Comparison of ENCODE assay signal across 8 mouse cellular contexts in genomic region chr13:84347914-84348700, GRCm38 (mm10).
A peak's percentile ranks its signal among the peaks of the same experiment; 100 is the strongest.
DNase-seq lines count a peak whose midpoint lies in the region; ATAC-seq and TF ChIP-seq lines count a peak whose summit lies in the region.

No protein-coding gene starts in this region.

- H3K4me1 ChIP-seq in hindbrain, postnatal 0 days (ENCODE audit: insufficient read depth, low read length): peaks cover 26% of the 10 kb centered on the region; the same call in 1 of the 2 replicates

- H3K27me3 ChIP-seq in hindbrain, postnatal 0 days (ENCODE audit: insufficient read depth, low read length): no peaks in the 10 kb centered on the region

- H3K9me3 ChIP-seq in hindbrain, postnatal 0 days (ENCODE audit: low read length): no peaks in the 10 kb centered on the region

- peak overlapping the region; percentile 84 for H3K9ac ChIP-seq in hindbrain, postnatal 0 days (replicated peaks; ENCODE audit: low read length)

- DNase-seq in R1 (ENCODE audit: low read depth, low spot score): peak; percentile 99
- peak; percentile 100 for DNase-seq in cerebellum, postnatal 14 days
- peak; percentile 81 for DNase-seq in gastrocnemius, adult 18-20 months (ENCODE audit: low spot score)
- DNase-seq in hindbrain, postnatal 0 days (ENCODE audit: low spot score): peak; percentile 99
- DNase-seq in left cerebral cortex, adult 2 months (ENCODE audit: extremely low spot score in 1 of 2, low spot score in 2 of 2): peak; percentile 96 to 97
- DNase-seq in right cerebral cortex, adult 2 months (ENCODE audit: low spot score in 2 of 2): peak; percentile 97 to 99
- peak; percentile 85 to 92 for DNase-seq in urinary bladder, postnatal 36 days (ENCODE audit: low spot score in 2 of 2)

- WGBS in hindbrain, postnatal 0 days: under 1% methylated on average over 34 of the region's 34 CpGs

- H3K4me3 ChIP-seq in hindbrain, postnatal 0 days (ENCODE audit: low read length): peak overlapping the region; percentile 50
- peak overlapping the region; percentile 57 for H3K4me3 ChIP-seq in left cerebral cortex, adult 2 months

- peak; percentile 98 for ATAC-seq in hindbrain, postnatal 0 days
- ATAC-seq in megakaryocyte, adult 5-6 weeks (ENCODE audit: poor library complexity, severe bottlenecking): peak; percentile 82

- intact Hi-C loops in left cerebral cortex, adult 2 months (cut with DNase I): loop anchor here (1.0 to 10.0 kb wide), 9 partner anchors 99 to 823 kb away; no protein-coding TSS in a partner anchor

- no peaks in the 10 kb centered on the region for H3K36me3 ChIP-seq in hindbrain, postnatal 0 days (ENCODE audit: insufficient read depth, low read length)

- peak overlapping the region; percentile 98 for H3K27ac ChIP-seq in hindbrain, postnatal 0 days
- H3K27ac ChIP-seq in left cerebral cortex, adult 2 months: peak overlapping the region; percentile 98

- H3K4me2 ChIP-seq in hindbrain, postnatal 0 days (ENCODE audit: low read depth, low read length): peak overlapping the region; percentile 95

- peak; percentile 85 for TF ChIP-seq CTCF in hindbrain, postnatal 0 days (IDR thresholded peaks at IDR 0.05; ENCODE audit: low read depth)
- peak; percentile 88 for TF ChIP-seq CTCF in left cerebral cortex, adult 2 months (IDR thresholded peaks at IDR 0.05)

Comparison
In these comparisons a context has a peak if more than half of its experiments do, and no peak if none do; other contexts are left out.
1. Peak in every context shown above with its lines: DNase-seq, ATAC-seq, H3K4me3 ChIP-seq and H3K27ac ChIP-seq.